Mouse (Mus musculus): ENCODE results near the gene Il10rb.

- TF ChIP-seq GATA1 (IDR thresholded peaks at IDR 0.05; ENCODE audit: borderline replicate concordance, low read length) (no peak), CTCF (IDR thresholded peaks at IDR 0.05; ENCODE audit: low read depth, low read length) (no peak), TAL1 (conservative IDR thresholded peaks at IDR 0.05; ENCODE audit: low read depth, low read length) (no peak), POLR2AphosphoS5 (IDR thresholded peaks at IDR 0.05; ENCODE audit: insufficient replicate concordance, low read depth, low read length) (no peak)
Observed at GRCm38 (mm10) chr16:91463836-91464400, 58.0 kb downstream of the Il10rb start.

Data from G1E (cell line).